Comparison of ENCODE assay signal across 25 mouse cellular contexts in the genomic region with DNA sequence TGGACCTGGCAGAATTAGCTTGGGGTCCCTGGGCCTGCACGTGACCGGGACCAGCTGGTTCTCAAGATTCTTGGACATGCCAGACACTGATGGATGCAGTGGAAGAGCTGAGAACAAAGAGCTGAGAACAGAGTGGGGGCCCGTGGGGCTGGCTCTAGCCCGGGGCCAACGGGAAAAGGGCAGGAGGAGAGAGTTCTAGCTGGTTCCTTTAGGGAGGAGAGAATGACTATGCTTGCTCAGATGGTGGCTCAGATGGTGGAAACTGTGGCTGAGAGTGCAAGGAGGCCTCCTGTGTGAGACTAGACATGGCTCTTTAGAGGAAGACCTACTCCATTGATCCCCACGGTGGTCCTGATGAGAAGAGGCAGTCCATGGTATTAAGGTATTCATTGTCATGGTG.
"Had no signal": no experiment of that assay in that cellular context is flagged by ENCODE, and none has a peak within 500 bp of the region (broad histone marks: within the 10 kb centered on the region; RNA-seq: fewer than 3 reads in every experiment).

No protein-coding gene starts in this region.

- H3K4me3 ChIP-seq: embryonic facial prominence, embryonic 10.5 days; embryonic facial prominence, embryonic 12.5 days; embryonic facial prominence, embryonic 13.5 days; embryonic facial prominence, embryonic 15.5 days; erythroblast, embryonic 14.5 days; forebrain, embryonic 10.5 days; forebrain, embryonic 12.5 days; forebrain, embryonic 13.5 days; forebrain, embryonic 15.5 days; gastrocnemius, adult 2 months had no signal

- H3K9ac ChIP-seq: embryonic facial prominence, embryonic 12.5 days; embryonic facial prominence, embryonic 13.5 days; embryonic facial prominence, embryonic 15.5 days; forebrain, embryonic 12.5 days; forebrain, embryonic 13.5 days; forebrain, embryonic 15.5 days; forebrain, postnatal 0 days had no signal

- H3K4me1 ChIP-seq: embryonic facial prominence, embryonic 10.5 days; embryonic facial prominence, embryonic 12.5 days; embryonic facial prominence, embryonic 13.5 days; embryonic facial prominence, embryonic 15.5 days; forebrain, embryonic 10.5 days; forebrain, embryonic 12.5 days; forebrain, embryonic 13.5 days; forebrain, embryonic 15.5 days had no signal

- H3K27ac ChIP-seq: embryonic facial prominence, embryonic 10.5 days; embryonic facial prominence, embryonic 12.5 days; embryonic facial prominence, embryonic 13.5 days; embryonic facial prominence, embryonic 15.5 days; forebrain, embryonic 10.5 days; forebrain, embryonic 12.5 days; forebrain, embryonic 13.5 days; forebrain, embryonic 15.5 days; gastrocnemius, adult 2 months had no signal

- H3K27me3 ChIP-seq: embryonic facial prominence, embryonic 12.5 days; embryonic facial prominence, embryonic 13.5 days; embryonic facial prominence, embryonic 15.5 days; forebrain, embryonic 12.5 days; forebrain, embryonic 13.5 days; forebrain, embryonic 15.5 days had no signal

- H3K36me3 ChIP-seq: embryonic facial prominence, embryonic 10.5 days; embryonic facial prominence, embryonic 12.5 days; embryonic facial prominence, embryonic 13.5 days; embryonic facial prominence, embryonic 15.5 days; forebrain, embryonic 10.5 days; forebrain, embryonic 12.5 days; forebrain, embryonic 15.5 days had no signal

- DNase-seq: cerebellum, adult 2 months; cerebellum, adult 8-10 months; cerebellum, adult 9-10 months; cerebellum, adult 9-11 months; cerebellum, postnatal 10 days; cerebellum, postnatal 14 days; cerebellum, postnatal 25 days; cerebellum, postnatal 36 days; embryo, embryonic 11 days; forebrain, postnatal 0 days; gastrocnemius, adult 2 months; gastrocnemius, postnatal 10 days; gastrocnemius, postnatal 14 days; gastrocnemius, postnatal 25 days; gastrocnemius, postnatal 36 days; heart, adult 18-20 months had no signal

- H3K9me3 ChIP-seq: embryonic facial prominence, embryonic 10.5 days; embryonic facial prominence, embryonic 15.5 days; forebrain, embryonic 10.5 days; forebrain, embryonic 12.5 days; forebrain, embryonic 13.5 days; forebrain, embryonic 15.5 days had no signal
